Mouse (Mus musculus) forebrain, embryonic 11.5 days (tissue): ENCODE data around the gene Best1. TPM values are rescaled to one million over a fixed set of nuclear protein-coding genes. Genes with fewer than 3 reads are reported as not detected.

Experiments used
- ATAC-seq: fragments of 200-750 bp; cut with Nextera tagmentation; replicated peaks from 2 replicates; pipeline ENCODE4 v1.8.0; 2017; ENCODE audit warnings: moderate TSS enrichment; ENCODE audit not compliant: low FRiP score
- DNase-seq: peaks from one replicate; pipeline ENCODE4 v3.0.0-alpha.2; 2017; ENCODE audit warnings: low spot score
- H3K27ac ChIP-seq: fragments of 300-500 bp; sonication (generic); 2 replicates; pipeline ENCODE4 v1.5.1; 2014; ENCODE audit warnings: low read depth, low read length
- H3K27me3 ChIP-seq: fragments of 300-500 bp; sonication (generic); 2 replicates; pipeline ENCODE4 v1.6.1; 2014; ENCODE audit warnings: mild to moderate bottlenecking, low read length, mixed read lengths; ENCODE audit not compliant: control insufficient read depth, insufficient read depth
- H3K36me3 ChIP-seq: fragments of 300-500 bp; sonication (generic); 2 replicates; pipeline ENCODE4 v1.6.1; 2014; ENCODE audit warnings: mild to moderate bottlenecking, low read length, moderate library complexity, mixed read lengths; ENCODE audit not compliant: control insufficient read depth, insufficient read depth
- H3K4me1 ChIP-seq: fragments of 300-500 bp; sonication (generic); replicated peaks from 2 replicates; pipeline ENCODE4 v1.6.1; 2014; ENCODE audit warnings: low read length, mixed read lengths; ENCODE audit not compliant: control insufficient read depth, insufficient read depth
- H3K4me2 ChIP-seq: fragments of 300-500 bp; sonication (generic); 2 replicates; pipeline ENCODE4 v1.6.1; 2014; ENCODE audit warnings: low read depth, mild to moderate bottlenecking, low read length, moderate library complexity, mixed read lengths; ENCODE audit not compliant: severe bottlenecking
- H3K4me3 ChIP-seq: fragments of 300-500 bp; sonication (generic); 2 replicates; pipeline ENCODE4 v1.5.1; 2014; ENCODE audit warnings: low read depth, low read length
- H3K9ac ChIP-seq: fragments of 300-500 bp; sonication (generic); 2 replicates; pipeline ENCODE4 v1.6.1; 2014; ENCODE audit warnings: low read length
- H3K9me3 ChIP-seq: fragments of 300-500 bp; sonication (generic); 2 replicates; pipeline ENCODE4 v1.6.1; 2016; ENCODE audit warnings: low read length, mixed read lengths; ENCODE audit not compliant: control insufficient read depth
- WGBS: fragments of 180-500 bp; shearing (Covaris S2); extraction: QIAGEN DNeasy Blood & Tissue Kit; methylation state at CpG from one replicate; pipeline ENCODE4 v1.1.7; 2014; 5-methylcytosine and 5-hydroxymethylcytosine counted together
- polyA plus RNA-seq: library from polyadenylated mRNA; unstranded; fragments of >200 nt; fragmentation: Nextera tagmentation; extraction: Ambion mirVana; gene quantifications from 2 replicates; pipeline ENCODE4 v1.2.1, GENCODE M21; 2014

Best1 gene
- polyA plus RNA-seq, 1 experiment from 2014 or later = 0.92 TPM

DNA sequence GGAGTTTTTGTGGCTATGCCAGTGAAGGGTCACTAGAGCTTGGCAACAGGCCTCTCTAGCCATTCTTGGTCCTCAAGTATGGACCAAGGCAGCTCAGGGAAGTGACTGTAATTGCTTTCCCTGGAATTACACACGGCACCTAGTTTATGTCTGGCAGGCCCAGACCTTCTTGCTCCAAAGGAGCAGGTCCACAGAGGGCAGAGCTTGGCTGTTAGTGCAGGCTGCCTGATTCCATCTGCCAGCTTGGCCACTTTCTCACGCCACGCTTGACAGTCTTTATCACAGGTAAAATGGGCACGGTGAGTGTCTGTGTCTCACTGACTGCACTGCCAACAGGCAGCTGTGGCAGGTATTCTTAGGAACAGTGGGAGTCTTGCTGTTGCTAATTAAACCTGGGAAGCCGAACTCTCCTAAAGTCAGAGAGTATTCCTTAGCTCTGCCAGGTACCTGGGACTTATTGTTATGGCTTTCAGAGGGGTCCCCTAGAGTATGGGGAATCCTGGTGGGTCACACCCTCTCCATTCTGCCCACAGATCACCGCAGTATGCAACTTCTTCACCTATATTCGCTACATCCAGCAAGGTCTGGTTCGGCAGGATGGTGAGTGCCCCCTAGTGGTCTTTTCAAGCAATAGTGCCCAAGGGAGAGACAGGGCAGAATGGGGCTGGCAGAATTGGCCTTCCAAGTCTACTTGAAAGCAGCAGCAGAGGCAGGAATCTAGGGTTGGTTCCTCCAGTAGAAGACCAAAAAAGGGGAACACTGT is 32.0 kb upstream of the Best1 start:
- Histone ChIP-seq H3K9ac (no peak overlapping the region), H3K36me3 (no peaks in the 10 kb centered on the region), H3K4me2 (no peak overlapping the region), H3K9me3 (no peaks in the 10 kb centered on the region), H3K4me3 (no peak overlapping the region), H3K27ac (no peak overlapping the region), H3K4me1 (no peaks in the 10 kb centered on the region), H3K27me3 (no peaks in the 10 kb centered on the region)
- DNase-seq = peak; percentile 75
- peak; percentile 57 for ATAC-seq
- 29% methylated on average over 8 of the region's 8 CpGs for WGBS

DNA sequence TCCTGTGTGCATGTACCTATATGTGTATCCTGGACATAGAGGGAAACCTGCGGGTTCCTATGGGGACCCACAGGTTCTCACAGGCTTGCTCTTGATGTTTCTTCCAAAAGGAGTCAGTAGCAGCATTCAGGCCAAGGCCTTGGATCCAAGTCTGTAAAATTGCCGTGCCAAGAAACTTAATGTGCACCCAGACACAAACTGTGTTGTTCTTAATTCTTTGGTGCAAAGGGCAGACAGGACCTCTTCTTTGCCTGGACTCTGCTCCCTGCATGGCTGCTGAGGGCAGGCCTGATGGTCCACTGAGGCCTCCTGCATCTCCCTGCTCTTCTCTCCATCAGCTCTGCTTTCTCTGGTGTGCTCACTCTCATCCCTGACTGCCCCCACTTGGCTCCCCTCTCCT is 28.3 kb upstream of the Best1 start:
- ATAC-seq = no peak
- DNase-seq = no peak
- Histone ChIP-seq H3K36me3 (no peaks in the 10 kb centered on the region), H3K27me3 (no peaks in the 10 kb centered on the region), H3K4me2 (no peak overlapping the region), H3K27ac (no peak overlapping the region), H3K9me3 (no peaks in the 10 kb centered on the region), H3K4me3 (no peak overlapping the region), H3K9ac (no peak overlapping the region), H3K4me1 (no peaks in the 10 kb centered on the region)
- 89% methylated on average over 2 of the region's 2 CpGs for WGBS

DNA sequence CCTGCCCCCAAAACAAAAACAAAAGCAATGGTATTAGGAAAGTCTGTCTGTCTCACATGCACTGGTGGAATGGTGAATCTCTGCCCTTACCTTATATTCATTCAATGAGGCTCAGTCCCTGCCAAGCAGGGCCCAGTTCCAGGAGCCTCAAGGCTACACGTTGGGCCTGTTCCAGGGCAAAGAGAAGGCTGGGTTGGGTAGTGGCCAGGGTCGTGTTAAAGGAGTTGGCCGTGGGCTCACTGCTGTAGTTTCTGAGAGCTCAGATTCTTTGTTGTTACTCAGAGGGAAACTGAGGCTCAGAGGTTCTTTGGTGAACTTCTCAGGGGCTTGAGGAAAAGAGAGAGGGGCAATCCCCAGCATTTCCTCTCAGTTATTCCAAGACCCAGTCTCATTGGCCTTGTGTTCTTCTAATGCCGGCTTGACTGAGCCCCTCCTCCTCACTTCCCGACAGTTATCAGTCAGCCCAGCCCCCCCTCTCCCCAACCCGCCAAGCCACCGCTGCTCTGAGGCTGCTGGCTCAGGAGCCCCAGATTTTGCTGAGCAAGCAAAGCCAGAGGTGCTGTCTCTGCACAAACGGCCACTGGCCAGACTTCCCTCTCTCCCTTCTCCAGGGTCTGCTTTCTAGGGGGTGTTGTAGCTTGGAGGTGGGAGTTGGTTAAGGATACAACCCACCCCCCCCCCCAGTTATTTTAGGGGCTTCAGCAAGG is 23.9 kb upstream of the Best1 start:
- DNase-seq (no peak), ATAC-seq (no peak)
- Histone ChIP-seq H3K36me3 (no peaks in the 10 kb centered on the region), H3K27me3 (no peaks in the 10 kb centered on the region), H3K4me3 (no peak overlapping the region), H3K4me1 (no peaks in the 10 kb centered on the region), H3K27ac (no peak overlapping the region), H3K9me3 (no peaks in the 10 kb centered on the region), H3K9ac (no peak overlapping the region), H3K4me2 (no peak overlapping the region)
- WGBS = 31% methylated on average over 8 of the region's 8 CpGs

DNA sequence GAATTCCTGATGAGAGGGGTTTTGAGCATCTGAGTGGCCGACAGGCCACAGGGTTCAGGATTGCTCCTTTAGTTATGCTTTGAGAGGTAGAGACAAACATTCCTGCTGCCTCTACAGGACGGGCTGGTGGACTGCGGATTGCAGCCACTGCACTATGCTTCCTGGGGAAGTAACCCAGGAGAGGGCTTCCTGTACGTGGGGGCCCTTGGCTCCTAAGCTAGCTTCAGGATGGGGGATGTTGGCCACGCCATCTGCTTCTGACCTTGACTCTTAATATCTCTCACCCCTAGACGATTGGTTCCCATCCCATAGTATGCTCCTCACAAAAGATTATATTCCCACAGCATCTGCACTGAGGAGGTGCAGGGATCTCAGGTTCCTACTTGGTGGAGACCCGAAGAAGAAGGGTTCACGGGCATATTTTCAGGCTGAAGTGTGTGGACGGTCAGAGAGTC is 21.9 kb upstream of the Best1 start:
- WGBS = 67% methylated on average over 9 of the region's 9 CpGs
- Histone ChIP-seq H3K27me3 (no peaks in the 10 kb centered on the region; the same call in 1 of the 2 replicates), H3K27ac (no peak overlapping the region), H3K4me1 (peaks cover 3% of the 10 kb centered on the region), H3K4me2 (no peak overlapping the region), H3K4me3 (no peak overlapping the region), H3K9me3 (no peaks in the 10 kb centered on the region), H3K9ac (no peak overlapping the region), H3K36me3 (no peaks in the 10 kb centered on the region)
- ATAC-seq (no peak), DNase-seq (no peak)

DNA sequence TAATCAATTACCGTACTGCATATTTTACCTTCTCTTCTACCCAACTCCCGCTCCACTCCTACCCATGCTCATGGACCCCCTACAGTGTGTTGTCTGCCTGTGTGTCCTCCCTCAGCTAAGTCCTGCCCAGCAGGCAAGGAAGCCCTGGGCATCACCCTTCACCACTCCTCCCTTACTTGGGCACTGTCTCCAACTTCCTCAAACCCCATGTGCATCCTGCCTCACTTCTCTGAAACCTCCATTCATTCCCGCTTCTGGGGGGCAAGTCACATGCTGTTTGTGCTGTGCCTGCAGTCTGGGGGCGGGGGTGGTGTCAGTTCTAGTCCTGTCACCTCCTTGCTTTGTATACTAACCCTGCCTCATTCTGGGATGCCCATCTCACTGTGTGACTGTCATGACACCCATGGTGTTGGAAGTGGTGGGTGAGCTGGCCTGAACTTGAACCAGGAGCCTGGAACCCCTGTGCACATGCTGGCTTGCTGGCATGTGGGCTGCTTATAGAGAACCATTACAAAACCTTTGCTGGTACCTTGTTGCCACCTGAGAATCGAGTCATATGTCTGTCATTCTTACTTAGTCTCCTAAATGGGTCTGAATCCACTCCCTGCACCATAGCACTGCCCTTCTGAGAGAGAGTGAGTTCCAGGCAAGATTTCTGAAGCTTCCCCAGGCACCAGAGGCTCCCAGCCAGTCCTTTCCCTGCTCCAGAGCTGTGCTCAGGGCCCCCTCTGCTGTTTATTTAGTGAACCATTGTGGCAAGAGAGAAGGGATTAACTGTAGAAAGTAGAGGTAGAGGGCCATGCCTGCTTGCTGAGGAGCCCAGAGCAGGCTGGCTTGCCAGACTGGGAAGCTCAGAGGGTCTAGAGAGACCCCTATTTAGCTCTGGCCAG is 21.2 kb upstream of the Best1 start:
- H3K9ac ChIP-seq = no peak overlapping the region
- H3K4me2 ChIP-seq = no peak overlapping the region
- no peak for ATAC-seq
- peaks cover 4% of the 10 kb centered on the region for H3K4me1 ChIP-seq
- H3K4me3 ChIP-seq = no peak overlapping the region
- no peaks in the 10 kb centered on the region; the same call in 1 of the 2 replicates for H3K27me3 ChIP-seq
- no peak overlapping the region for H3K27ac ChIP-seq
- no peaks in the 10 kb centered on the region for H3K36me3 ChIP-seq
- 69% methylated on average over 5 of the region's 5 CpGs for WGBS
- no peaks in the 10 kb centered on the region for H3K9me3 ChIP-seq
- no peak for DNase-seq

DNA sequence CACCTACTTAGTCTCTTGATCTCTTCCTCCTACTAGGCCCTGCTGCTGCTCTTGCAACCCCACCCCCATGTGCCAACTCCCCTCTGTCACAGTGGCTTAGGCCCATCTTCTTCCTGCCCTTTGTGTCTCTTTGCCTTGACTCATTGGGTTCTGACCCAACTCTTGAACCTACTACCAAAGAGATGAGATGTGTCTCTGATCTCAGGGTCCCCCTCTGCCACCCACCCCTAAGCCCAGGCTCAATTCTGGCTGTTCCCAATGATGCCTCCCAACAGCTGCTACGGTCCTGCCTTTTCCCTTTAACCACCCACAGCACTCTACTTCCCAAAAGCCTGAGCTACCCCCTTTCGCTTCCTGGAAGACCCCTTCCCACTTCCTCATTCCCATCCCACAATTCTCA is 20.5 kb upstream of the Best1 start:
- WGBS = 91% methylated on average over 2 of the region's 2 CpGs
- Histone ChIP-seq H3K27ac (no peak overlapping the region), H3K9ac (no peak overlapping the region), H3K4me1 (peaks cover 4% of the 10 kb centered on the region), H3K9me3 (no peaks in the 10 kb centered on the region), H3K4me2 (no peak overlapping the region), H3K4me3 (no peak overlapping the region), H3K36me3 (no peaks in the 10 kb centered on the region), H3K27me3 (no peaks in the 10 kb centered on the region; the same call in 1 of the 2 replicates)
- DNase-seq (no peak), ATAC-seq (no peak)

DNA sequence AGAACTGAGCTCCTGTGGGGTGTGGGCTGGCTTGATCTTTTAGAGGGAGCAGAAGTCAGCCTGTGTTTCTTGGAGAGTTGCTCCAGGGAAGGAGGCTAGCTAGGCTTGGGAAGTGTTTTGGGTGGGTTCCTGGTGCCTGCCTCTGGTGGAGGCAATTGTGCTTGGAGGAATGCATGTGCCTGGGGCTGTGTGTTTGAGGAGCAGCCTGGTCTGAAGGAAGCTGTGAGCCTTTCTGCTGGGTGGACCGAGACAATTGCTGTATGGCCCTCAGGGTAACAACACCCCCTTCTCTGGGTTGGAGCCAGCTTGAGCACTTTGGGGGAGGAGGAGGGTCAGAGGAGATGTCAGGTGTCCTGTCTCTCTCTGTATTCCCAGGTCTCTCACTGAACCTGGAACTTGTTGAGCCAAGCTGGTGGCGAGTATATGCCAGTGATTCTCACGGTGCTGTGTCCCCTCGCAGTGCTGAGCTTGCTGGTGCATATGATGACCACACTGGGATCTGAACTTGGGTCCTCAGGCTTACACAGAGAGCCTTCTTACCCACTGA is 17.9 kb upstream of the Best1 start:
- peak overlapping the region; percentile 76 for H3K4me2 ChIP-seq
- H3K27me3 ChIP-seq = no peaks in the 10 kb centered on the region; the same call in 1 of the 2 replicates
- DNase-seq (no peak), ATAC-seq (no peak)
- H3K36me3 ChIP-seq = no peaks in the 10 kb centered on the region
- no peaks in the 10 kb centered on the region for H3K9me3 ChIP-seq
- H3K4me3 ChIP-seq = peak overlapping the region; percentile 45; the same call in 1 of the 2 replicates
- H3K4me1 ChIP-seq = peaks cover 4% of the 10 kb centered on the region
- no peak overlapping the region for H3K27ac ChIP-seq
- no peak overlapping the region for H3K9ac ChIP-seq
- WGBS = 70% methylated on average over 4 of the region's 4 CpGs

DNA sequence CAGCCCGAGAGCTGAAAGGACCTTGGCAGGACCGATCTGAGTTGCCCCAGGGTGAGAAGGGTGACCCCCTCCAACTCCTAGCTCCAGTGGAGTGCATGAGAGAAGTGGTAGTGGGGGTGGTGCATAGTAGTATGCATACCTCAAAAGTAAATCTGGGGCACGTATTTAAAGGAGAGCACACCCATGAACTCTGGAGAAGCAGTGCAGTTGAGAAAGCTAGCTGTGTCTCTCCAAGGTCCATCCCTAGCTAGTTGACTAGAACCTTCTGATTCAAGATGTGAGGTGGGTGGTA is 17.0 kb upstream of the Best1 start:
- WGBS = 2% methylated on average over 3 of the region's 3 CpGs
- peaks cover 4% of the 10 kb centered on the region for H3K4me1 ChIP-seq
- ATAC-seq (no peak; the same call in 1 of the 2 replicates), DNase-seq (no peak)
- H3K36me3 ChIP-seq = no peaks in the 10 kb centered on the region
- no peaks in the 10 kb centered on the region; the same call in 1 of the 2 replicates for H3K27me3 ChIP-seq
- peak overlapping the region; percentile 71 for H3K9ac ChIP-seq
- H3K9me3 ChIP-seq = no peaks in the 10 kb centered on the region
- H3K4me2 ChIP-seq = peak overlapping the region; percentile 76
- no peak overlapping the region for H3K27ac ChIP-seq
- peak overlapping the region; percentile 45 for H3K4me3 ChIP-seq
